Mouse (Mus musculus): ENCODE results near the gene Psma4.

DNA sequence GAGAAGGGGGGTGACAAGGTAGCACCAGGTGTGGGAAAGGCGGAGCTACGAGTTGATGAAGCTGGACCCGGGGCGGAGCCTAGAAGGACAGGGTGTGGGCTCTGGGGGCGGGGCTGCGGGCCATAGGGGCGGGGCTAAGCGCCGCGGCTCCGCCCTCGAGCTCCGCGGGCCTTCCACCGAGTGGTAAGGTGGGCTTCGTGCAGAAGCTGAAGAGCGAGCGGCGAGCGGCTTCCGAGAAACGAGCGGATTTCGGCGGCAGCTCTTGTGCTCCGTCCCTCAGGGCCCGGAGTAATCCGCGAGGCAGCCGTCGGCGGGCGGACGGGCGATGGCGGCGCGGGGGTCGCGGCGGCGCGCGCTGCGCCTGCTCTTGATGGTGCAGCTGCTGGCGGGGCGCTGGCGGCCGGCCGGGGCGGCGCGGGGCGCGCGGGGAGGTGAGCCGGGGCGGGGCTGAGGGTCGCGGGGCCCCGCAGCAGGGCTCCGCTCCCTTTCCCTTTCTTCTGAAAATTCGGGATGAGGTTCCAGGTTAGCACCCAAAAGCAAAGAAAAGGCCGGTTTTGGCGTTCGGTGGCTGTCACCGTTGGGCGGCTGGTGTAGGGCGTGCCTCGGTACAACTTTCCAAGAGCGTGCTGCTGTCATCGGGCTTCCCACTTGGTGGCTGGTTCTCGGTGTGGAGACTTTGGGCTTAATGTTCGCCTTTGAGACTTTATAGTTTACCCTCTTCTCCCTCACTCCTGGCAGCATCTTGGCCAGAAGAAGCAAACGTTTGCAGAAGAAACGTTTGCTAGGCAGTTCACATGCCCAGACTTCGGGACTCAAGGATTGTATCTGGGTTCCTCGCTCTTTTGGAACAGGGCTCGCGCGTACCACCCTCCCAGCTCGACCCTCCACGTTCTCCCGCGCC is 31.0 kb downstream of the Psma4 start:
- no peak for TF ChIP-seq CTCF (IDR thresholded peaks at IDR 0.05)
- no peak for TF ChIP-seq EP300 (IDR thresholded peaks at IDR 0.05)
